Mouse (Mus musculus) limb, embryonic 15.5 days (tissue): ENCODE measurements around the gene Il18bp. TPM values are rescaled to one million over a fixed set of nuclear protein-coding genes. Genes with fewer than 3 reads are reported as not detected.

Source experiments
- ATAC-seq: fragments of 200-750 bp; cut with Nextera tagmentation; 2 replicates; pipeline ENCODE4 v1.8.0; 2017; ENCODE audit warnings: low read depth, moderate TSS enrichment; ENCODE audit not compliant: insufficient number of reproducible peaks, low FRiP score, low TSS enrichment
- H3K27ac ChIP-seq: fragments of 300-500 bp; sonication (generic); 2 replicates; pipeline ENCODE4 v1.5.1; 2015; ENCODE audit warnings: moderate library complexity, mild to moderate bottlenecking, inconsistent platforms
- H3K27me3 ChIP-seq: fragments of 300-500 bp; sonication (generic); 2 replicates; pipeline ENCODE4 v1.6.1; 2015; ENCODE audit warnings: inconsistent platforms
- H3K36me3 ChIP-seq: fragments of 300-500 bp; sonication (generic); 2 replicates; pipeline ENCODE4 v1.6.1; 2015; ENCODE audit warnings: inconsistent platforms
- H3K4me1 ChIP-seq: fragments of 300-500 bp; sonication (generic); 2 replicates; pipeline ENCODE4 v1.6.1; 2015; ENCODE audit warnings: inconsistent platforms
- H3K4me2 ChIP-seq: fragments of 300-500 bp; sonication (generic); 2 replicates; pipeline ENCODE4 v1.6.1; 2015; ENCODE audit warnings: mild to moderate bottlenecking, inconsistent platforms
- H3K4me3 ChIP-seq: fragments of 300-500 bp; sonication (generic); 2 replicates; pipeline ENCODE4 v1.5.1; 2015; ENCODE audit warnings: mild to moderate bottlenecking, inconsistent platforms
- H3K9ac ChIP-seq: fragments of 300-500 bp; sonication (generic); 2 replicates; pipeline ENCODE4 v1.6.1; 2015; ENCODE audit warnings: inconsistent platforms
- H3K9me3 ChIP-seq: fragments of 300-500 bp; sonication (generic); 2 replicates; pipeline ENCODE4 v1.6.1; 2016; ENCODE audit warnings: inconsistent platforms
- WGBS: fragments of 180-500 bp; shearing (Covaris S2); methylation state at CpG from one replicate; pipeline ENCODE4 v1.1.7; 2015; 5-methylcytosine and 5-hydroxymethylcytosine counted together
- polyA plus RNA-seq: library from polyadenylated mRNA; unstranded; fragments of >200 nt; fragmentation: Nextera tagmentation; extraction: Ambion mirVana; gene quantifications from 2 replicates; pipeline ENCODE4 v1.2.1, GENCODE M21; 2015

Gene Il18bp
- polyA plus RNA-seq, 1 experiment from 2014 or later = 2.4 TPM

DNA sequence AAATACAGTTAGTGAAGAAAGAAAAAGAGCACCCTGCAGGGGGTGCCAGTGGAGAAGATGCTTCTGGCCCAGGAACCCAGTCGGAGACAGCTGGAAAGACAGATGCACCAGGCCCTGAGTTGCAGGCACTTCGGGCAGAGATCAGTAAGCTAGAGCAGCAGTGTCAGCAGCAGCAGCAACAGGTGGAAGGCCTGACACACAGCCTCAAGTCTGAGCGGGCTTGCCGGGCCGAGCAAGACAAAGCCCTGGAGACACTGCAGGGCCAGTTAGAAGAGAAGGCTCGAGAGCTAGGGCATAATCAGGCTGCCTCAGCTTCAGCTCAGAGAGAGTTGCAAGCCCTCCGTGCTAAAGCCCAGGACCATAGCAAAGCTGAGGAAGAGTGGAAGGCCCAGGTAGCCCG lies 18.2 kb downstream of the Il18bp start:
- H3K4me3 ChIP-seq = no peak overlapping the region
- H3K9ac ChIP-seq = no peak overlapping the region
- no peaks in the 10 kb centered on the region for H3K9me3 ChIP-seq
- H3K36me3 ChIP-seq = peaks cover 96% of the 10 kb centered on the region
- 82% methylated on average over 8 of the region's 8 CpGs for WGBS
- no peak overlapping the region for H3K4me2 ChIP-seq
- H3K27me3 ChIP-seq = no peaks in the 10 kb centered on the region
- peaks cover 10% of the 10 kb centered on the region for H3K4me1 ChIP-seq
- ATAC-seq = no peak
- peak overlapping the region; percentile 79 for H3K27ac ChIP-seq

- H3K27ac ChIP-seq = peak overlapping the region; percentile 79
- no peak overlapping the region for H3K9ac ChIP-seq
- WGBS = 93% methylated on average over 15 of the region's 15 CpGs
- H3K9me3 ChIP-seq = no peaks in the 10 kb centered on the region
- no peak overlapping the region for H3K4me3 ChIP-seq
- ATAC-seq = no peak
- peaks cover 10% of the 10 kb centered on the region for H3K4me1 ChIP-seq
- H3K36me3 ChIP-seq = peaks cover 96% of the 10 kb centered on the region
- no peak overlapping the region for H3K4me2 ChIP-seq
- H3K27me3 ChIP-seq = no peaks in the 10 kb centered on the region
Measured at GRCm38 (mm10) chr7:101999461-102000151, 18.9 kb downstream of the Il18bp start.

- ATAC-seq = no peak
- H3K4me1 ChIP-seq = peaks cover 10% of the 10 kb centered on the region
- peaks cover 99% of the 10 kb centered on the region for H3K36me3 ChIP-seq
- WGBS = 52% methylated on average over 14 of the region's 14 CpGs
- no peak overlapping the region for H3K4me2 ChIP-seq
- H3K9ac ChIP-seq = no peak overlapping the region
- H3K4me3 ChIP-seq = no peak overlapping the region
- H3K27ac ChIP-seq = no peak overlapping the region
- H3K9me3 ChIP-seq = no peaks in the 10 kb centered on the region
- no peaks in the 10 kb centered on the region for H3K27me3 ChIP-seq
Measured at GRCm38 (mm10) chr7:101998194-101998927, 20.1 kb downstream of the Il18bp start.

DNA sequence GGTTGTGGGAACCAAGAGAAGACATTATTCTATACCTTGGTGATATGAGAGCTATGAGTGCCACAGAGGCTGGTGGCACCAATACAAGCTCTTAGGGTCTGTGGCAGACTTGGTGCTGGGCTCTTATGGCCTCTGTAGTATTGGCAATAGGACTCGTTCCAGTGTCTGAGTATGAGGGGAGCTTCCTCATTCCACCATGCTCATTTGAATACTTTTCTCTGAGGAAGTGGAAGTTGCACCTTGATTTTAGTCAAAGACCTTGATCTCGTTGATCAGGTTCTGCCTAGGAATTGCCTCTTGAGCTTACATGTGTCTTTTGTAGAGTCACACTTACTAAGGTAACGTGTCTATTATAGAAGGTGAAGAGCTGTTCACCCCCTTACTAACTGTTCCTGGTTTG lies 24.2 kb downstream of the Il18bp start:
- H3K36me3 ChIP-seq = peaks cover 99% of the 10 kb centered on the region
- H3K27me3 ChIP-seq = no peaks in the 10 kb centered on the region
- no peaks in the 10 kb centered on the region for H3K4me1 ChIP-seq
- H3K27ac ChIP-seq = no peak overlapping the region
- ATAC-seq = no peak
- H3K9me3 ChIP-seq = no peaks in the 10 kb centered on the region
- H3K4me3 ChIP-seq = no peak overlapping the region
- H3K9ac ChIP-seq = no peak overlapping the region
- 84% methylated on average over 3 of the region's 3 CpGs for WGBS
- no peak overlapping the region for H3K4me2 ChIP-seq

- no peak for ATAC-seq
- H3K36me3 ChIP-seq = peaks cover 58% of the 10 kb centered on the region
Measured at GRCm38 (mm10) chr7:101985081-101985480, 33.4 kb downstream of the Il18bp start.

DNA sequence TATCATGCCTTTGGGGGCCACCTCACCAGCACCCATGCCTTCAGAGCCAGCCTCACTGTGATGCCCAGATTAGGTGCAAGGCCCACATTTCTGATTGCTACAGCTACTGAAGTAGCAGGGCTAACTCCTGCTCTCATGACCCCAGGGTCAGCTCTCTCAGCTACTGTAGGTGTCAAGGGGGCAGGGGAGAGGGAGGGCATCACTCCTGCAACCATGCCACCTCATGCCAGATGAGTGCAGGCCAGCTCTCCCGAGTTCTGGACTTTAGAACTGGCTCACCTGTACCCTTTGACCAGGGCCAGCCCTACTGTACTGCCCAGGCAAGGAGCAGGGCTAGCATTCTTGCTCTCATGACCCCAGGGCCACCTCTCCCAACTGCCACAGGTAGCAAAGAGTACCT lies 35.8 kb downstream of the Il18bp start:
- no peak for ATAC-seq
- Histone ChIP-seq H3K27ac (no peak overlapping the region), H3K4me3 (no peak overlapping the region), H3K4me1 (no peaks in the 10 kb centered on the region), H3K4me2 (no peak overlapping the region), H3K9ac (no peak overlapping the region), H3K9me3 (no peaks in the 10 kb centered on the region), H3K36me3 (peaks cover 41% of the 10 kb centered on the region), H3K27me3 (no peaks in the 10 kb centered on the region)
- 81% methylated on average over 1 of the region's 1 CpGs for WGBS

More at GRCm38 (mm10) chr7:101985081-101985480, 33.4 kb downstream of the Il18bp start:
- H3K9me3 ChIP-seq = no peaks in the 10 kb centered on the region
- H3K4me2 ChIP-seq = no peak overlapping the region
- H3K4me1 ChIP-seq = no peaks in the 10 kb centered on the region
- WGBS = 93% methylated on average over 3 of the region's 3 CpGs
- no peak overlapping the region for H3K9ac ChIP-seq
- H3K27ac ChIP-seq = no peak overlapping the region
- H3K4me3 ChIP-seq = no peak overlapping the region
- H3K27me3 ChIP-seq = no peaks in the 10 kb centered on the region

DNA sequence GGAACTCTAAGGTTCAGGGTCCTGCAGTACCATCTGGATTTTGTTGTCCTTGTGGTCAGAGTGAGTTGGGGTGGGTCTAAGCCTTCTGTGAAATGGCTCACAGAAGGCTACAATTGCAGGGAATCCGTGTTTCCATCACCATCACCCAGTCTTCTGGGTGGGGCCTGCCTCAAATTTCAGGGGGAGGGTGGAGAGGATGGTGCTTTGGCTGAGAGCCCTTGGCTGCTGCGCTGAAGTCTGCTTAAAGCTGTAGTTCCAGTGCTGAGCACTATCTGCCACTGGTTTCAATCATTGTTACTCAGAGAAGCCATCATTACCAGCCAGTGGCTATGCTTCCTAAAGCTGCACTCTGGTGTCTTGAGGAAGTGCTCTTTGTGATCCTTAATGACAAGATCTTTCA lies 44.0 kb downstream of the Il18bp start:
- peak overlapping the region; percentile 75 for H3K27ac ChIP-seq
- no peaks in the 10 kb centered on the region for H3K9me3 ChIP-seq
- H3K36me3 ChIP-seq = peaks cover 12% of the 10 kb centered on the region
- H3K27me3 ChIP-seq = no peaks in the 10 kb centered on the region
- ATAC-seq = no peak
- peaks cover 44% of the 10 kb centered on the region for H3K4me1 ChIP-seq
- H3K4me2 ChIP-seq = no peak overlapping the region
- WGBS = 10% methylated on average over 2 of the region's 2 CpGs
- H3K4me3 ChIP-seq = no peak overlapping the region
- no peak overlapping the region for H3K9ac ChIP-seq

GRCm38 (mm10) chr7:101973730-101974129 lies 44.8 kb downstream of the Il18bp start:
- peaks cover 50% of the 10 kb centered on the region for H3K4me1 ChIP-seq
- WGBS = 25% methylated on average over 3 of the region's 3 CpGs

GRCm38 (mm10) chr7:101971721-101972120 lies 46.8 kb downstream of the Il18bp start:
- Histone ChIP-seq H3K36me3 (0 out of 2 replicates have a peak, but pooled peaks cover 5% of the 10 kb centered on the region), H3K27me3 (no peaks in the 10 kb centered on the region), H3K9ac (peak overlapping the region; percentile 71; the same call in 1 of the 2 replicates), H3K4me1 (peaks cover 51% of the 10 kb centered on the region), H3K4me2 (peak overlapping the region; percentile 78), H3K27ac (peak overlapping the region; percentile 100), H3K4me3 (peak overlapping the region; percentile 79), H3K9me3 (no peaks in the 10 kb centered on the region)
- no peak for ATAC-seq
- WGBS = 22% methylated on average over 2 of the region's 2 CpGs

More at GRCm38 (mm10) chr7:101973730-101974129, 44.8 kb downstream of the Il18bp start:
- Histone ChIP-seq H3K9ac (no peak overlapping the region), H3K36me3 (peaks cover 12% of the 10 kb centered on the region), H3K27ac (peak overlapping the region; percentile 75), H3K9me3 (no peaks in the 10 kb centered on the region), H3K27me3 (no peaks in the 10 kb centered on the region), H3K4me3 (no peak overlapping the region), H3K4me2 (peak overlapping the region; percentile 21)
- ATAC-seq = no peak

GRCm38 (mm10) chr7:101970821-101971461 lies 47.5 kb downstream of the Il18bp start:
- Histone ChIP-seq H3K27me3 (no peaks in the 10 kb centered on the region), H3K9me3 (no peaks in the 10 kb centered on the region), H3K27ac (peak overlapping the region; percentile 100), H3K4me2 (peak overlapping the region; percentile 78), H3K4me3 (peak overlapping the region; percentile 79), H3K9ac (peak overlapping the region; percentile 71), H3K4me1 (peaks cover 51% of the 10 kb centered on the region), H3K36me3 (no peaks in the 10 kb centered on the region)
- WGBS = 1% methylated on average over 19 of the region's 19 CpGs
- peak; percentile 62 for ATAC-seq

GRCm38 (mm10) chr7:101970429-101970775 lies 48.1 kb downstream of the Il18bp start:
- H3K27ac ChIP-seq = peak overlapping the region; percentile 100
- H3K36me3 ChIP-seq = no peaks in the 10 kb centered on the region
- H3K9me3 ChIP-seq = no peaks in the 10 kb centered on the region
- H3K4me2 ChIP-seq = peak overlapping the region; percentile 78
- H3K4me1 ChIP-seq = peaks cover 51% of the 10 kb centered on the region
- H3K27me3 ChIP-seq = no peaks in the 10 kb centered on the region
- H3K4me3 ChIP-seq = peak overlapping the region; percentile 79
- 0% methylated on average over 7 of the region's 17 CpGs for WGBS
- ATAC-seq = peak; percentile 78
- peak overlapping the region; percentile 71 for H3K9ac ChIP-seq
